In the genomic region with DNA sequence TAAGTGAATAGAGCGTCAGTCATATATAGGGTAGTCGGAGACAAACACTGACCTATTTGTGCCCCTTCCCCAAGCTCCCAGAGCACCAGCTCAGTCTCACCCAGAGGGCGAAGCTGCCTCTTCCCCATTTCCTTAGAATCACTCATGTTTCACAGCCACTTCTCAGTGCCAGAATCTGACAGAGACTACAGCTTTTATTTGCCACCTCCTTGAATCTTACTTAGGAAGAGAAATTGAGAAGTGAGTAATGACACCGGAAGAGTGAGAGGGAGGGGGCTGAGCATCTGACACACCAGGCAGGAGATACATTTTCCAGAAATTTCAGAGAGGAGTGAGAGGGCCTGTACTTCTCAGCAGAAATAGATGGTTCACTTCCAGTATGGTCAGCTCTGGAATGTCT, we compare ENCODE assay signal across 12 mouse cellular contexts. TPM values are rescaled to one million over a fixed set of nuclear protein-coding genes. Genes with fewer than 3 reads are reported as not detected.
"Had no signal": no experiment of that assay in that cellular context is flagged by ENCODE, and none has a peak within 500 bp of the region (broad histone marks: within the 10 kb centered on the region; RNA-seq: fewer than 3 reads in every experiment).

A gene (minus strand): TSS at position 224 of the 400 bp plus-strand sequence.

- ATAC-seq: lung, postnatal 0 days; midbrain, embryonic 15.5 days had no signal

- DNase-seq: kidney, adult 18-20 months; kidney, postnatal 10 days; kidney, postnatal 4 days; lung, adult 2 months; lung, postnatal 36 days; spleen, adult 18-20 months; thymus, adult 2 months; thymus, postnatal 36 days had no signal

RNA-seq across cellular contexts. Expression of the gene that starts here (rescaled TPM):
- total RNA-seq: layer of hippocampus, postnatal 14 days; left cerebral cortex, postnatal 14 days had no signal
